Mouse (Mus musculus) liver, embryonic 18 days (tissue): ENCODE results near the gene Vps11. TPM values are rescaled to one million over a fixed set of nuclear protein-coding genes. Genes with fewer than 3 reads are reported as not detected.

ENCODE experiments used
- polyA plus RNA-seq: library from polyadenylated mRNA; depleted of rRNA; stranded (reverse); fragments of >200 nt; gene quantifications from 2 replicates; pipeline ENCODE4 v1.2.3, GENCODE M21; 2012; rRNA removed

The Vps11 gene
- 10.0 and 10.6 TPM in 2 replicates for polyA plus RNA-seq

GRCm38 (mm10) chr9:44361190-44361917 is at the start of gene Vps11:
TSS of gene Vps11 (minus strand) at chr9:44361670.

GRCm38 (mm10) chr9:44406906-44407751 is 45.7 kb upstream of the Vps11 start, which contains the start of the genes Rps25 and Trappc4:
TSS of gene Rps25 (plus strand) at chr9:44407139.
TSS of gene Trappc4 (minus strand) at chr9:44407600.

GRCm38 (mm10) chr9:44396684-44397411 is 35.4 kb upstream of the Vps11 start, which contains the start of gene Slc37a4:
TSS of gene Slc37a4 (plus strand) at chr9:44396852.

GRCm38 (mm10) chr9:44379054-44379834 is 17.8 kb upstream of the Vps11 start, which contains the start of gene Hyou1:
TSS of gene Hyou1 (plus strand) at chr9:44379490.

GRCm38 (mm10) chr9:44343781-44344421 is 17.6 kb downstream of the Vps11 start, which contains the start of gene Hmbs:
TSS of gene Hmbs (minus strand) at chr9:44344228.

GRCm38 (mm10) chr9:44334396-44335330 is 26.8 kb downstream of the Vps11 start, which contains the start of gene H2afx:
TSS of gene H2afx (plus strand) at chr9:44334694.

GRCm38 (mm10) chr9:44325768-44326370 is 35.6 kb downstream of the Vps11 start, which contains the start of gene Dpagt1:
TSS of gene Dpagt1 (plus strand) at chr9:44326019.

GRCm38 (mm10) chr9:44319887-44320798 is 41.3 kb downstream of the Vps11 start, which contains the start of gene C2cd2l:
TSS of gene C2cd2l (minus strand) at chr9:44320285.

GRCm38 (mm10) chr9:44305466-44306079 is 55.9 kb downstream of the Vps11 start, which contains the start of gene Hinfp:
TSS of gene Hinfp (minus strand) at chr9:44305671.

Other genes with a start within 250 kb of the Vps11 start
- gene Gm49380, start 248.2 kb downstream of the Vps11 start, polyA plus RNA-seq, result 0.02 and 0.04 TPM in 2 replicates
- 13.9 and 15.2 TPM in 2 replicates for gene Rnf26, start 248.2 kb downstream of the Vps11 start, polyA plus RNA-seq
- gene Mcam, start 227.2 kb downstream of the Vps11 start, polyA plus RNA-seq, result 12.5 and 12.8 TPM in 2 replicates
- gene Cbl, start 127.6 kb downstream of the Vps11 start, polyA plus RNA-seq, result 3.9 and 4.7 TPM in 2 replicates
- not detected in 2 replicates for gene Ccdc153, start 121.0 kb downstream of the Vps11 start, polyA plus RNA-seq
- gene Pdzd3, start 110.2 kb downstream of the Vps11 start, polyA plus RNA-seq, result 0.05 and 0.08 TPM in 2 replicates
- 2.6 and 3.2 TPM in 2 replicates for gene Nlrx1, start 93.1 kb downstream of the Vps11 start, polyA plus RNA-seq
- gene Abcg4, start 73.1 kb downstream of the Vps11 start, polyA plus RNA-seq, result 13.8 and 17.2 TPM in 2 replicates
- gene Hinfp, start 56.0 kb downstream of the Vps11 start, polyA plus RNA-seq, result 12.1 and 12.9 TPM in 2 replicates
- gene C2cd2l, start 41.4 kb downstream of the Vps11 start, polyA plus RNA-seq, result 11.0 and 12.5 TPM in 2 replicates
- 18.5 and 19.8 TPM in 2 replicates for gene Dpagt1, start 35.7 kb downstream of the Vps11 start, polyA plus RNA-seq
- gene H2afx, start 27.0 kb downstream of the Vps11 start, polyA plus RNA-seq, result 107 and 124 TPM in 2 replicates
- gene Hmbs, start 17.4 kb downstream of the Vps11 start, polyA plus RNA-seq, result 450 and 459 TPM in 2 replicates
- gene Hyou1, start 17.8 kb upstream of the Vps11 start, polyA plus RNA-seq, result 18.1 and 22.7 TPM in 2 replicates
- 90.0 and 101 TPM in 2 replicates for gene Slc37a4, start 35.2 kb upstream of the Vps11 start, polyA plus RNA-seq
- 535 and 642 TPM in 2 replicates for gene Rps25, start 45.5 kb upstream of the Vps11 start, polyA plus RNA-seq
- gene Trappc4, start 45.9 kb upstream of the Vps11 start, polyA plus RNA-seq, result 20.6 and 22.1 TPM in 2 replicates
- 17.5 and 19.5 TPM in 2 replicates for gene Ccdc84, start 56.9 kb upstream of the Vps11 start, polyA plus RNA-seq
- 0.01 TPM in 1 of 2 replicates, not detected in the other for gene Foxr1, start 79.5 kb upstream of the Vps11 start, polyA plus RNA-seq
- not detected in 2 replicates for gene Upk2, start 93.3 kb upstream of the Vps11 start, polyA plus RNA-seq
- gene Bcl9l, start 121.2 kb upstream of the Vps11 start, polyA plus RNA-seq, result 2.2 and 3.0 TPM in 2 replicates
- gene Cxcr5, start 200.2 kb upstream of the Vps11 start, polyA plus RNA-seq, result 0.28 and 0.31 TPM in 2 replicates
- 10.3 and 10.7 TPM in 2 replicates for gene Ddx6, start 243.2 kb upstream of the Vps11 start, polyA plus RNA-seq